Mouse (Mus musculus) mesoderm, embryonic 11.5 days (tissue): Measurements from ENCODE around the gene Cacna1s.

Source experiments
- DNase-seq: peaks from one replicate; pipeline ENCODE4 v3.0.0-alpha.2; 2012; ENCODE audit warnings: low read depth, low spot score

Gene Cacna1s

DNA sequence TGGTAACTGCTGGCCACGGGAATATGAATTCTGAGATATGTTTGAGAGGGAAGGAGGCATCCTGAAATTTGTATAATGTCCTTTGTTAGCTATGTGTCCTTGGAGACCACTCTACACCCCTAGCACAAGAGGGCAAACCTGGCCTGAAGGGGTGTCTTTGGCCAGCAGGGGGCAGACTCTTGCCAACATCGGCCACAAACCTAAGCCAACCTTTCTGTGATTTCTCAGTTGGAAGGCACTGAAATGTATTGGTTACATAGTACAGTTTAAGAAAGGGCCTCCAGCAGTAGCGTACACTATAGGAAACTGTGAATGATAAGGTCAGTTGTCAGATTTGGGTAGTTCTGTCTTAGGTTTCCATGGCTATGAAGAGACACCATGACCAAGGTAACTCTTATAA, 63.6 kb downstream of the Cacna1s start:
- peak; percentile 65 for DNase-seq

DNA sequence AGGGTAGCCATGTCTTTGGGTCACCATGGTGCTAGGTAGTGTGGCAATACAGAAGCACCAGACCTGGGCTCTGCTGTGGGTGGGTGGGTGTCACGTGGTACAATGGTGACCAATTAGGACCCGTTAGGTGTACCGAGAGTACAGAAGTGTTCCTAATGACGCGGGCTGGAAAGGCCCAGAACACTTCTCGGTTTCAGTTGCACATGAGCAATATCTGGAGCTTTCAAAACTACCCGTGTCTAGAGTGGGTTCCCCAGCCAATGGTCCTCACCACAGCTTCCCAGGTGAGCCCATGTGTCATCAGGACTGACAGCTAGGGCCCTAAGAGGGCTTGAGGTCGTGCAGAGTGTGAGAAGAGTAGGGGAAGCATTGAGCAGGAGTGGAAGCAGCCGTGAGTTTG, 64.5 kb downstream of the Cacna1s start:
- DNase-seq = no peak

DNA sequence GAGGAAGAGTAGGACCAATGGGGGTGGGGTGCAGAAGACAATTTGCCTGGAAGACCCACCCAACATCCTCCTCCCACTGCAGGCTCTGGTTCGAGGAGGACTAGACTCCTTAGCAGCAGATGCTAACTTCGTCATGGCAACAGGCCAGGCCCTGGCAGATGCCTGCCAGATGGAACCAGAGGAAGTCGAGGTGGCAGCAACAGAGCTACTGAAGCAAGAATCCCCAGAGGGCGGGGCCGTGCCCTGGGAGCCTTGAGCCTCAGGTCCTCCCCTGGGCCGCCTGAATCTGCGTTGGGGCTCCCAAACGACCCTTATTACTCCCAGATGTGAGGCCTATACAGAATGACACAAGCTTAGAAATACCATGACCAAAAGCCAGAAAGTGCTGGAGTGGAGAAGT, 66.3 kb downstream of the Cacna1s start:
- DNase-seq = peak; percentile 60

DNA sequence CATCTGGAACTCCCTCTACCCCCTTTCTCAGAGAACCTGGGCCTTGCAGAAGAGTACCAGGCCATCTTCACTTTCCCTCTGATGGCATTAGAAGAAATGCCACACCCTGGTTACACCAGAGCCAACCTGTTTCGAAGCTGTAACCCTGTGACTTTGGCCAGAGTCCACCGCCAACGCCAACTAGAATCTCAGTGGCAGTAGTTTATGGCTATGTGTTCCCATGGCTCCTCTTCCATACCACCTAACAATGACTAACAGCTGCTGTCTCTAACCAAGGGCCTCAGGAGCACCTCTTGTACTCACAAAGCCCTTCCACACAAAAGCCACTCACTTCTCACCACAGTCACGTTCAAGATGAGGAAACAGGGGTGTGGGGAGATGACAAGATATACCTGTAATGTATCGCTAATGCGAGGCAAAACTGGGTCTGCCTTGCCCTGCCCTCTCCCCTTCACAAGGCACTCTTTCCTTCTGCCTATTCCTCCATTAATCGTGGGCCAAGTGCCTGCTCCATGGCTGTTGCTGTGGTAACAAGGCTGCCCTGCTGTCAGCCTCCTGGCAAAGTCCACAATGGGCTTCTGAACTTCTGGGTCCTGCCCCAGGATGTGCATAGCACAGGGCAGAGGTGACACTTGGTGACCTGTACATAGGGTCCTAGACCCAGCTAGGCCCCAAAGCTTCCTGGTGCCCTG, 67.2 kb downstream of the Cacna1s start:
- no peak for DNase-seq

DNA sequence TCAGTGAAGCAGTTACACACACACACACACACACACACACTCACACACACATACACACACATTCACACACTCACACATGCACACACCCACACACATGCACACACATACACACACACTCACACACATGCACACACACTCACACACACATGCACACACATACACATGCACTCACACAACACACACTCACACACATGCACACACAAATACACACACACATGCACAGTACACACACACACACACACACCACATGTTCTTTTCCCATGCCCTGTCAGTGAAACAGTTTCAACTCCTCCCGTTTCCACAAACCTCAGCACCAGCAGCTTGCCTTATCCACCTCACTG, 67.7 kb downstream of the Cacna1s start:
- no peak for DNase-seq

DNA sequence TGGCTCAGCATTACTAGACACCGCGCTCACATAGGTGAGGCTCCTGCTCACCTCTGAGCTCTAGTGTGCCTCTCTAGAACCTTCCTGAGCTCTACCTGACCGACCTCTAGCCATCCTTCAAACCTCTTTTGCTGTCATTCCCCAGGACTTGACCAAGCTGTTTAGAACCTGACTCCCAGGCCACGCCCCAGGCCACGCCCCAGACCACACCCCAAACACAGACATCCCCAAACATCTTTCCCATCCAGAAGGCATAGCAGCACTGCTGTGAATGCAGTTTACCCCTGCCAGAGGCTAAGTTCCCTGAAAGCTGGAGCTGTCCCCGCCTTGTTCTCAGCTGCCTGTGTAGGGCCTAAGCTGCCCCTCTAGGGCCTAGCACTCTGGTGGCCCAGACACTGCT, 68.2 kb downstream of the Cacna1s start:
- no peak for DNase-seq

DNA sequence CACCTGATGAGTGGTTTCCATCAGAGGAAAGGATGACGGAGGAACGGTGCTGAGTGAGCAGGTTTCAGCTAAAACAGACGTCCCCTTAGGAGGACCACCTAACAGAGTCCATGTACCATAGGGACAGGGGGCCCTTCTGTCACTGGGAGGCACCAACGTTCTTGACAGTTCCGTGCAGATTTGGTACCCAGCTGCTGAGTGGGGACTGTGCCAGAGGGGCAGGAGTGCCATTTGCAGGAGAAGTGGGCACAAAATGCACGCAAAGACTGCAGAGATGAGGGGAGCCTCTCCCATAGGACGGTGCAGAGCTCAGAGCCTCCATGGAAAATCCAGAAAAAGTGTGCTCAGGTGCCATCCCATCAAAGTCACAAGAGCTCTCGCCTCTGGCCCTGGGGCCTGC, 69.5 kb downstream of the Cacna1s start:
- no peak for DNase-seq

DNA sequence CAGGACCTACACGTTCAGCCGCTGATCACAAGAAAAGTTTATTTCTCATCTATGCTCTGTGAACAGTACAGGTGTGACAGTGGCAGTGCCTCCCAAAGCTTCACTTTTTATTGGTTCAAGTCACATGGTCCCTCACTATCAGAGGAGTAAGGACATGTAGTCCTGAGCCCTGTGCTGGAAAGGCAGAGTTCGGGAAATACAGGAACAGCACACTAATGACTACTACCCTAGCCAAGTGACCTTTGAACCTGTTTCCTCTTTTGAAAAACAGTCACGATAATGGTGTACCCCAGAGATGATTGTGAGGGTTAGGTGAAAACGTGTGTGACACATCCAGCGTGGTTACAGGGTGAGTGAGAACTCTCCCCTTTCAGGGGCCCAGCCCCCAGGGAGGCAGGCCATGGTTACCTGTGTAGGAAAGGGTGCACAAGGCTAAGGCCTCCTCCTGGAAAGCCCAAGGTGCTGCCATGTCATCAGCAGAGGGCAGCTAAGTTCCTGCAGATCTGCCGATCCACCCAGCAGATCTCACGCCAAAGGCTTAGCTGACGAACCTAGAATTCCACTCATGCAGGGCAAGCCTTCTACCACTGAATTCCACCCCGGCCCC, 73.7 kb downstream of the Cacna1s start:
- no peak for DNase-seq

DNA sequence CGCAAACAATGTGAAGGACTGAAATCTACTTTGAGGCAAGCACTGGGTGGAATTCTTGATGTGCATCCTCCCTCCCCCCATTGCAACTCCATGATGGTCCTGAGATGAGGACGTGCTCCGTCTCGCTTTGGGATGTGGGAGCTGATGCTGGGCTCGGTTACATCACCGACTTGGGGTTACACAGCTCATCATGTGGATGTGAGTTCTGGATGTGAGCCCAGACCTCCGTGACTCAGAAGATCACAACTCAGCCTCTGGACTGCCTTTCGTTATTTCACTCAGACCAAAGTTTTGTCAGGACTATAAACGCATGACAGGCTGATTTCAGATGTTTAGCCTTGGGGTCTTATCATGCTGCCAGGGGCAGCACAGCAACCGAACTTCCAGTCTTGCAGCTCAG, 74.3 kb downstream of the Cacna1s start:
- DNase-seq = no peak

DNA sequence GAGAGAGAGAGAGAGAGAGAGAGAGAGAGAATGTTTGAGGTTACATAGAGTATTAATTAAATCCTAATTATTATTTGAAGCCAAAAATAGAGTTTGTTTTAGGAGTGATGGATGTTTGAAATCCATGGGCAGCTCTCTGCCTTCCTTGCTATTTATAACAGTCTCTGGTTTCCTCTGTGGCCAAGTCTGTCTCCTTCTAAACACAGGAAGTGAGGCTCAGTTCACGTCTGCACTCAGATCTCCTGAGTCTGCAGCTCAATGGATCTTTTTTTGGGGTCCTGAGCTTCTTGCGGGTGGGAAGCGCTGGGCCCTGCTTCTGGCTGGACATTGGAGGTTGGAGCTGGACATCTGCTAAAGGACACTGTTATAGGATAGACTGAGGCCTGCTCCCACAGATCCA, 75.3 kb downstream of the Cacna1s start:
- DNase-seq = no peak

DNA sequence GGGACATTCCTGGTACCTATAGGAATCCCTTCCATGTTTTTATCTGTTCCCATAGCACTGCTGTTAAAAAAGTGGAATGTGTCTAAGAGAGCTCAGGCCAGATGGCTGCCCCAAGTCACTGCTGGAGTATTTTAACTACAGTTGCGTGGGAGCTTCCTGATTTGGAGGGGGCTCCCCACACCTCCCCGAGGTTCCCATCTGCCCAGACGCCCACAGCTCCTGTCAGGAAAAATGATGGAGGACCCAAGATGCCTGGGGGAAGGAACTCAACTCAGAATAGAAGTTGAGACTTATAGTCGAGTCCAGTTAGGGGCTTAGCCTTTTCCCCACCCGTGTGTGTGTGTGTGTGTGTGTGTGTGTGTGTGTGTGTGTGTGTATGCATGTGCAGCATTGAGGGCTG, 75.9 kb downstream of the Cacna1s start:
- DNase-seq = no peak

DNA sequence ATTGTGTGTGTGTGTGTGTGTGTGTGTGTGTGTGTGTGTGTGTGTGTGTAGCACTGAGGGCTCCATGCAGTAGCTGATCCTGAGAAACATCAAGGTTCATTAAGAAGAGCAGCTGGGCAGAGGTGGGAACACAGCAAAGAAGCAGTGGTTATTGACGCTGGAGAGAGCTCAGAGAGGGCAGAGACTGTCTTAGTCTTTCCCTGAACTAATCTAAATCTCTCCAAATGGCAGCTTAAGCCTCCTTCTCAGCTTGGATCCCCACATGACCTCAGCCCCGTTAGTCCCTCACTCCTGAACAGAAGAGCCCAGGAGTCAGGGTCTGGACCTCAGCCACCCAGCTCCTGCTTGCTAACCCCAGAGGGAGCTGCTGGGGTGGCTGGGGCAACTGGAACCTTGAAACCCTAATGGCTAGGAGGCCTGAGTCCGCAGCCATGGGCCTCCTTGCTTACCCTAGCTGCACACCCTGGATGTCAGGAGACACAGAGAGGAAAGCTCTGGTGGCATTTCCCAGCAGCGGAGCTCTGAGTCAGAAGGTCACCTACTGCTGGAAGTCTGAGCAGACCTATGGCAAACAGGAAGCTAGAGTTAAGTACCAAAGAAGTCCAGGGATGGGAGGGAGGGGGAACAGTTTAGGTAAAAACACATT, 76.5 kb downstream of the Cacna1s start:
- no peak for DNase-seq

DNA sequence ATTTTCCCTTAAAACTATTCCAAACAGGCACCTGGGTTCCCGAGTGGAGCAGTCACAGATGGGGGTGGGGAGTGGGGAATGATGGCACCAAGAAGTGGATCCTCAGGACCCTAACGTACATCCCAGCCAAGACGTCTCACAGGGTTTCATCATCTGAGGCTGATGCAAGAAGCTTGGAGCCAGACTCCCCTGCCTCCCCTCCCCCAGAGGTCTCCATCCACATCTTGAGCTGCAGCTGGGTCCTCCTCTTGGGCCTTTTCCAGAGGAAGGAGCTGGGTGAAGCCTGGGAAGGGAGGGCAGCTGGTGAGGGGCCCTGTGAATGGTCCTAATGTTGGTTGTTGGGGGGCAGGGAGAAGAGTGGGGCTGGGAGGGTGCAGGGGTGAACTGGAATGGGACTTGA, 77.6 kb downstream of the Cacna1s start:
- DNase-seq = no peak

DNA sequence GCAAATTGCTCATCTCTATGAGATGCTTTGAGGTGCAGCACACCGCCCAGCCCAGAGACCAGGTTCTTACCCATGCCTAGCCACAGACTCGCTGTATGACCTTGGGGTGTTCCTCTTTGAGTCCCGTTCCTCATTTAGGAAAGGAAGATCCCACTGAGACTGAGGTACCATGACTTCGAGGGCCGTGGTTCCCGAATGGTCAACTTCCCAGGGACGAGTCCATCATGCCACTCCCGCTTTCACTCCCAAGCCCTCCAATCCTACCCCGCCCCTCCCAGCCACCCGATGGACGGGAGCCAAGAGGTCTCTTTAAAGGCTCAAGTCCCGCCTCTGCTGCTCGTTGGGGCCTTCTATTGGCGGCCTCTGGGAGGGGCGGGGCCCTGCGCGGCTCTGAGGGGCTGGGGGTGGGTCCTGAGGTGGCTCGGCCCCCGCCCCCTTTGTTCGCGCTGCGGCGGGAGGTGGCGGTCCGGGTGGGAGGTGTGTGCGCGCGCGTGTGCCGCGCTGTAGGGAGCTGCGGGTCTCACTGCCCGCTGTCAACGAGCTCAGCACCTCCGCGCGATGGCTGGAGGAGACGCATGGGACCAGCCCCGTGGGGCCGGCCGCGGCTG, 78.5 kb downstream of the Cacna1s start, which contains the start of gene Kif21b:
Gene Kif21b (plus strand): TSS at position 439 of the 608 bp plus-strand sequence.
- DNase-seq = peak; percentile 95

DNA sequence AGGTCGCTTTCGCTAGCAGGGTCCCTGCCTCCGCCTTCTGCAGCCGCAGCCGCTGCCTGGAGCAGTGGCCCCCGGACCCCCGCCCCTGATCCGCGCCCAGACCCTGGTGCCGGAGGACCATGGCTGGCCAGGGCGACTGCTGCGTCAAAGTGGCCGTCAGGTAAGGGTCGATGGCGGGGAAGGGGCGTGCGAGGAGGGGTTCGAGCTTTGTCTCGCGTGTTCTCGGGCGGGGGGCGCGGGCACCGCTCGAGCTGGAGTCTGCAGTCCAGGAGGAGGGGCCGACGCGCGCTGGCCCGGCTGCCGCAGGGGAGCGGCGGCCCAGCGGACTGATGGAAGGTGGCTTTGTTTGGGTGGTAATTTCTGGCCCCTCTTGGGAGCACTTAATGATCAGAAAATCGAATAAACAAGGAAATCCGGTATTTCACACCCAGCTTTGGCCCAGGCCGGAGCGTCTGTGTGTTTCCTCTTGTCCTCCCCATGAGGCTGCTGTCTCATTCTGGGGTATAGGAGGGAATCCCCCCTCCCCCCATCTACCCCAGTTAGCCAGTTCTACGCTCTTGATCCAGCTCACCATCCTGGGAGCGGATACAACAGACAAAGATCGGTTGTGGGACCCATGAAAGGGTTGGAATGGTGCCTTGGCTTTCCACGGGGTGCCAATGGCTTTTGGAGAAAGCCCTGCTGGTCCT, 79.2 kb downstream of the Cacna1s start:
- DNase-seq = peak; percentile 71

DNA sequence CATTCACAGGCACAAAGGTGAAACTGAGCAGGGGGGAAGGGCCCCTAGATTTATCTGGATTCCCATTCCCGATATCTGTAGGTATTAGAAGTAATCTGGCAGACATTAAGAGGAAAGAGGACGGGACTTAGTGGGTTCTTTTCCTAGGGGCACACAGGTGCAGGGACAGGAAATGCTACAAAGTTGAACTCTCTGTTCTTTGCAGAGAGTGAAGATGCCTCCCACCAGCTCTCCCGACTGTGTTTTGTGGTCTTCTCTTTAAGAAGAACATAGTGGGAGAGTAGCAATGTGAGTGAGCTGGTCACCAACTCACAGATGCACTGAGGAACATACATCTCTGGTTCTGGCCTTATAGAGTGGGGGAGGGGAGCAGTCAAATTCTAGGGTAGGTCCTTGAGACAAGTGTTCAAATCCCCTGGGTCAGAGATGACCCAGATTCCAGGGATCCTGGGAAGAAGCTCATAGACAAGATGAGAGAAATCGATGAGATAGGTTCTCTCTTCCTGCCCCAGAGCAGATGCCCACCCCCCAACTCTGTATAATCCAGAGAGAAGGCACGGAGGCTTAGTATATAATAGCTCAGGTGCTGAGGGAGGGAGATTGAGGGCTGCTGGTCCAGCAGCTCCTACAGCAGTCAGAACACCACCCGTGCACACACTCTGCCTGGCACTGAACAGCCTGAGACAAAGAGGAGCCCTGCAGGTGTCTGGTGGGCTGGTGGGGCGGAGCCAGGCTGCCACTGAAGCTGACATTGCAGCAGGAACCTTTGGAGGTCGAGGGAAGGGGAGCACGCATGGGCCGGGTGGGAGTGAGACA, 80.0 kb downstream of the Cacna1s start:
- no peak for DNase-seq

DNA sequence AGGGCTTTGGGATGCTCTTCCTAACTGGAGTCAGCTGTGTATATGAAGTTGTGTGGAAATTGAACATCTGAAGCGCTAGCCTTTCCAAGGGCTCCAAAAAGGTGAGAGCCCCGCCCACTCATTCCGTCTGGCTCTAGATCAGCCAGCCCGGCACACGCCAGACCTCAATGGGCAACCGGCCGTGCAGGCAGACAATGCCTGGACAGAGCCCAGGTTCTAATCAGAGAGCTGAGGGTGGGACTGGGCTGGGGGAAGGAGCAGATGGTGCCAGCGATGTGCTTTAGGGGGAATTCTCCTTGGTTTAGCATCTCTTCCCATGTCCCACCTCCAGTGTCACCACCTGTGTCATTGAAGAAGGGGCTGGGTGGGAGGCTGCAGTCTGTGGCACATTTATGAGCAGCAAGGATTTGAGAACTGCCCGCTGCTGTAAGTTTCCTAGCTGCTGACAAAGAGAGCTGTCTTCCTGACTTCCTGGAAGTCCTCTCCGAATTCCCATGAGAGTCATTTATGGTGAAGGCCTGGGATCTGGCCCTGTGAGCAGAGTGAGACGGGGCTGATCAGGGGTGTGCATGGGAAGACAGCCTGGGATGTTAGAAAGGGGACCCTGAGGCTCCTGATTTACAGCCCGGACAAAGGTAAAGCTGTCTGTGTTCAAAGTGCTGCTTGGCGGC, 81.2 kb downstream of the Cacna1s start:
- DNase-seq = no peak

DNA sequence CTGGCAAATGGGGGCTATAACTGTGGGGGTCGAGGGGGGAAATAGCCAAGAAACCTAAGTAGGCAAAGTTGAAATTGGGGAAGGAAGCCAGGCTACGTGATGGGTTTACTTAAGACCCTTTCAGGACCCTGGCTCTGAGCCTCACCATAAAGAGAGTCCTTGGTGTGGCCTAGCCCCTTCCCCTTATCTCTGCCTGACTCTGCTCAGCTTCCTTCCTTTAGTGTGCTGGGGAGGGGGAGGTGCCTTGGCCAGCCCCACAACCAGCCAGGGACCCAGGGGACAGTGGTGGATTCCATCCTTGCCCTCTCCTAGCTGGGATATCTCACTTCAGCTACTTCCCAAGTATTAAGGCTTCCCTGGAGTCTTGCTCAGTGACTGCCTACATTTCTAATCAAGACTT, 82.0 kb downstream of the Cacna1s start:
- DNase-seq = no peak

DNA sequence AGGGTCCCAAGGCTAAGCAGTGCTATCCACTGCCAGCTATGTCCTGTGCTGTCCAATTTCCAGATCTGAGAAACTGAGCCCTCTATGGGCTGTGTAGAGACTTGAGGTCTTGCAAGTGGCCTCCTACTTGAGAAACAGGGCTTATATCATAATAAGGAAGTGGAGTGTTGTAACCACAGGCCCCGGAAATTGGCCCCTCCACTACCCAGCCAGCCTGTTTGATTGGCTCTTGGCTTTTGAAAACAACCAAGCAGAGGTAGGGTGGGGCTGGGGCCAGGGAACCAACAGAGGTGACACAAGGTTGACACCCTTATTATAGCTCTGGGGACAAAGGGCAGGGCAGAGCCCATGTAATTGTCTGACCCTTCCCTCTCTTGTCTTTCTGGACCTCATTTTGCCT, 82.5 kb downstream of the Cacna1s start:
- DNase-seq = no peak

DNA sequence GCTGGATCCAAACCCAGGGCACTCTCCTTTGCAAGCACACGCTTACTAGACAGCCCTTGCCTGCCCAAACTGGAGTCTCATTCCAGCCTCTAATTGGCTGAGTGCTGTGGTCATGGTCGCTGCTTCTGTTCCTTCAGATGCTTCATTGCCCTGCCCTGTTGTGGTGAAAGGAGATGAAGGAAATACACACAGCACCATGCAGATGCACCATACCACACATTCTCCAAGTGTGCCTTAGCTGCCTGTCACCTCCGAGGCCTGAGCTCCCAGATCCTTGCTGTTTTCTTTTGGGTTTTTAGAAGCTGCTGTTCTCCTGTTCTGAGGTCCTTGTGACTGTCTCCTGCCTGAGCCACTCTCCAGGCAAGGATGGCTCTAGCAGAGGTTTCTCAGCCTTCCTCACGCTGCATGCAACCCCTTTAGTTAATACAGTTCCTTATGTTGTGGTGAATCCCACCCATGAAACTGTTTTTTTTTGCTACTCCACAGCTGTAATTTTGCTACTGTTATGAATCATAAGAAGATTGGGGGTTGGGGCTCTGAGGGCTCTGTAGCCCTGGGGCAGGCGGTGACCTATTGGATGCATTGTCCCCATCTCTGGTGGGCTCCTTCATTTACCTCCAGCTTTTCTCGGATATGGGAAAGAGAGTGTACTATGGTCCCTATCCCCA, 83.4 kb downstream of the Cacna1s start:
- DNase-seq = no peak
